Mouse (Mus musculus): Measurements from ENCODE around the gene Sept3. TPM values are rescaled to one million over a fixed set of nuclear protein-coding genes. Genes with fewer than 3 reads are reported as not detected.

The Sept3 gene
- 163 and 169 TPM in 2 replicates for polyA plus RNA-seq (2014; fragmentation: Nextera tagmentation; extraction: Ambion mirVana)

DNA sequence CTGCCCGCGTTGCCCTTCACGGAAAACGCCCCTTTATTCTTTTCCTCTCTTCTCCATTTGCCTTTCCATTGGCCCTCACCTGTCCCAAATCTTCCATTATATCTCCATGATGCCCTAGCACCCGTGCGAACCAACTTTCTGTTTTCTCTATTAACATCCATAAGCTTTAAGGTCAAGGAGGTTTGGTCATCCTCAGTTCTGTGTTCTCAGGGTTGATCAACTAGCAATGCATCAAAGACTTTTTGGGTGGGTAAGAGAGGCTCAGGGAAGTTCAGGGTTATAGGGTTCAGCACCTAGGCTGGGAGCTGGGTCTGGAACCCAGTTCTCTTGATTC is at the start of gene Sept3:
Gene Sept3, plus strand, starts transcription at position 301 of the 334 bp plus-strand sequence.
- peaks cover 25% of the 10 kb centered on the region for H3K4me1 ChIP-seq (ENCODE audit: control insufficient read depth, insufficient read depth, low read length)
- H3K27me3 ChIP-seq (ENCODE audit: control insufficient read depth, insufficient read depth, low read length) = peaks cover 9% of the 10 kb centered on the region; the same call in 1 of the 2 replicates
- no peaks in the 10 kb centered on the region; the same call in none of the 2 replicates for H3K36me3 ChIP-seq (ENCODE audit: control insufficient read depth, insufficient read depth, low read length)
- H3K4me3 ChIP-seq (ENCODE audit: low read depth, low read length) = peak within 1 kb of the TSS; percentile 62
- no peak for DNase-seq (ENCODE audit: low spot score, missing footprints)
- no peaks in the 10 kb centered on the region for H3K9me3 ChIP-seq (ENCODE audit: control insufficient read depth, low read length)
- ATAC-seq (ENCODE audit: low FRiP score) = no peak
- peak within 1 kb of the TSS; percentile 92 for H3K27ac ChIP-seq (ENCODE audit: low read depth, low read length)
- H3K4me2 ChIP-seq = peak within 1 kb of the TSS; percentile 92
- H3K9ac ChIP-seq (ENCODE audit: low read length) = peak within 1 kb of the TSS; percentile 94
- WGBS = 27% methylated on average over 6 of the region's 6 CpGs

DNA sequence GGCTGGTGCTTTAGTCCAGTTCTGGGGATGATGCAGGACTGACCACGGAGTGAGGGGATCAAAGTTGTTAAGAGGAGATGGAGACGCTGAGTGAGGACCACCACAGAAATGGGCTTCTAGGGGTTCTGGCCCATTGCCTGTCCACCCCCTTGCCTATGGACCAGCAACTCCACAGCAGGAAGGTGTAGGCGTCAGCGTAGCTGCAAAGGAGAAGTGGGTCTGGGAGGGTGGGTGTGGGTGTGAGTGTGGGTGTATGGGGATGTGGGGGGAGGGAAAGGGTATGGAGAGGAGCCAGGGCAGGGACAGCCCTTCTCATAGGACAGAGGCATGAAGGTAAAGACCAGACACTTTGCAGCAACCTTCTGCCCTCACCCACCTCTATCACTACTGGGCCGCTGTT is 48.9 kb upstream of the Sept3 start:
- peaks cover 11% of the 10 kb centered on the region for H3K27me3 ChIP-seq (ENCODE audit: control insufficient read depth, insufficient read depth, low read length)
- H3K36me3 ChIP-seq (ENCODE audit: control insufficient read depth, insufficient read depth, low read length) = no peaks in the 10 kb centered on the region
- no peak overlapping the region for H3K27ac ChIP-seq (ENCODE audit: low read depth, low read length)
- 84% methylated on average over 5 of the region's 5 CpGs for WGBS
- H3K9ac ChIP-seq (ENCODE audit: low read length) = no peak overlapping the region
- H3K4me3 ChIP-seq (ENCODE audit: low read depth, low read length) = no peak overlapping the region
- H3K4me2 ChIP-seq = no peak overlapping the region
- ATAC-seq (ENCODE audit: low FRiP score) (no peak), DNase-seq (ENCODE audit: low spot score, missing footprints) (no peak)
- no peaks in the 10 kb centered on the region for H3K9me3 ChIP-seq (ENCODE audit: control insufficient read depth, low read length)
- no peaks in the 10 kb centered on the region; the same call in 1 of the 2 replicates for H3K4me1 ChIP-seq (ENCODE audit: control insufficient read depth, insufficient read depth, low read length)

DNA sequence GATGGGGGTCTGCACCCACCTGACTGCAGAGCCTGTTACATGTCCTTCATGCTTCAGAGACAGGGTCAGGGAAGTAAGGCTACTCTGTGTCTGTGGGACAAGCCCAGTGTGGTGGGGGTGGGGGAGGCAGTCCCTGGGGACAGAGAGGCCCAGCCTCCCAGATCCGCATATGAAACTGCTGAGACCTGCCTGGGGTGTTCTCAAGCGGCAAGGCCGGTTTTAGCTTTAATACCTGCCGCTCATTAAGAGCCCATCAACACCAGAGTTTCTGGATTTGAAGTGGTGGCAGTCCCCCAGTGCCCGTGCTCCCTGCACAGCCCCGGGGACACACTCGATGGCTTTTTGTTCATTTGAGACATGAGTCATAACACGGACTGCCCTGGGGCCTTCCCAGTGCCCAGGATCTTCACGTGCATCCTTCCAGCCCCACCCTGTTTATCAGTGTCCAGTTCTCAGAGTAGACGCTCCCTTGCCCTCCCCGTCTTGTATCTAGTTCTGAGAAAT is 45.1 kb upstream of the Sept3 start:
- peak overlapping the region; percentile 14; the same call in 1 of the 2 replicates for H3K9ac ChIP-seq (ENCODE audit: low read length)

DNA sequence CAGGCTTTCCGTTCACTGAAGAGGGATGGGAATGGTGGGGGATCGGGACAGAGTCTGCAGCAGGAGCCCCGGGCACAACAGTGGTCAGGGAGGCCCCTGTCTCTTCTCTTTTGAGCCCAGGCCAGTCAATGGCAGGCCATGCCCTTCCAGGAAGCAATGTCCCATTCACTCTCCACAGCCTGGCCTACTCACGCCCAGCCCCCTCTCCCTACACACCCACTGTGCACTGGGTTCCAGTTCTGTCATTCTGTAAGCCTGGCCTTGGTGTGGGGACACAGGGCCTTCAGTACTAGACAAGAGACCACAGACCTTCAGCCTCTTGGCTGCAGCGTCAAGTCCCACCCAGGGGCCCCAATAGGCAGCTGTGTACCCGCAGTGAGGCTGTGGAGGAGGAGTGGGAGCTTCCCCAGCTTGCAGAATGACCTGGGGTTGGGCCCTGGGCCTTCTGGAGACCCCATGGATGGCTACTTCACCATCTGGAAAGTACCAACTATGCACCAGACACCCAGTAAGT is 44.5 kb upstream of the Sept3 start:
- Histone ChIP-seq H3K9ac (ENCODE audit: low read length) (peak overlapping the region; percentile 14; the same call in 1 of the 2 replicates), H3K36me3 (ENCODE audit: control insufficient read depth, insufficient read depth, low read length) (peaks cover 2% of the 10 kb centered on the region; the same call in 1 of the 2 replicates), H3K27ac (ENCODE audit: low read depth, low read length) (no peak overlapping the region), H3K4me3 (ENCODE audit: low read depth, low read length) (no peak overlapping the region), H3K4me2 (no peak overlapping the region), H3K9me3 (ENCODE audit: control insufficient read depth, low read length) (no peaks in the 10 kb centered on the region), H3K27me3 (ENCODE audit: control insufficient read depth, insufficient read depth, low read length) (peaks cover 2% of the 10 kb centered on the region), H3K4me1 (ENCODE audit: control insufficient read depth, insufficient read depth, low read length) (no peaks in the 10 kb centered on the region)
- no peak for ATAC-seq (ENCODE audit: low FRiP score)
- WGBS = 70% methylated on average over 6 of the region's 6 CpGs
- DNase-seq (ENCODE audit: low spot score, missing footprints) = no peak

More for the DNA sequence above, 45.1 kb upstream of the Sept3 start:
- H3K36me3 ChIP-seq (ENCODE audit: control insufficient read depth, insufficient read depth, low read length) = peaks cover under 1% of the 10 kb centered on the region; the same call in 1 of the 2 replicates
- no peak overlapping the region for H3K4me3 ChIP-seq (ENCODE audit: low read depth, low read length)
- no peaks in the 10 kb centered on the region; the same call in 1 of the 2 replicates for H3K4me1 ChIP-seq (ENCODE audit: control insufficient read depth, insufficient read depth, low read length)
- H3K27me3 ChIP-seq (ENCODE audit: control insufficient read depth, insufficient read depth, low read length) = peaks cover 6% of the 10 kb centered on the region
- DNase-seq (ENCODE audit: low spot score, missing footprints) = no peak
- WGBS = 50% methylated on average over 11 of the region's 11 CpGs
- no peak for ATAC-seq (ENCODE audit: low FRiP score)
- no peak overlapping the region for H3K27ac ChIP-seq (ENCODE audit: low read depth, low read length)
- H3K4me2 ChIP-seq = no peak overlapping the region
- H3K9me3 ChIP-seq (ENCODE audit: control insufficient read depth, low read length) = no peaks in the 10 kb centered on the region

DNA sequence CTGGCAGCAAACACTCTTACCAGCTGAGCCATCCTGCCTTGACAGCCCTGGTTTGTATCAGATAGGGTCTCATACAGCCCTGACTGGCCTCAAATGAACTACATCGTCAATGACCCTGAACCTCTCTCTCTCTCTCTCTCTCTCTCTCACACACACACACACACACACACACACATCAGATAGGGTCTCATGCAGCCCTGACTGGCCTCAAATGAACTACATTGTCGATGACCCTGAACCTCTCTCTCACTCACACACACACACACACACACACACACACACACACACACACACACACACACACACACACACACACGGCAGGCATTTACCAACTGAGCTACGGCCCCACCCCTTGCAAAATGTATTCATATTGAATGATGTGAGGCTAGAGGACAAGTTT is 43.6 kb upstream of the Sept3 start:
- no peak for DNase-seq (ENCODE audit: low spot score, missing footprints)
- no peaks in the 10 kb centered on the region for H3K4me1 ChIP-seq (ENCODE audit: control insufficient read depth, insufficient read depth, low read length)

DNA sequence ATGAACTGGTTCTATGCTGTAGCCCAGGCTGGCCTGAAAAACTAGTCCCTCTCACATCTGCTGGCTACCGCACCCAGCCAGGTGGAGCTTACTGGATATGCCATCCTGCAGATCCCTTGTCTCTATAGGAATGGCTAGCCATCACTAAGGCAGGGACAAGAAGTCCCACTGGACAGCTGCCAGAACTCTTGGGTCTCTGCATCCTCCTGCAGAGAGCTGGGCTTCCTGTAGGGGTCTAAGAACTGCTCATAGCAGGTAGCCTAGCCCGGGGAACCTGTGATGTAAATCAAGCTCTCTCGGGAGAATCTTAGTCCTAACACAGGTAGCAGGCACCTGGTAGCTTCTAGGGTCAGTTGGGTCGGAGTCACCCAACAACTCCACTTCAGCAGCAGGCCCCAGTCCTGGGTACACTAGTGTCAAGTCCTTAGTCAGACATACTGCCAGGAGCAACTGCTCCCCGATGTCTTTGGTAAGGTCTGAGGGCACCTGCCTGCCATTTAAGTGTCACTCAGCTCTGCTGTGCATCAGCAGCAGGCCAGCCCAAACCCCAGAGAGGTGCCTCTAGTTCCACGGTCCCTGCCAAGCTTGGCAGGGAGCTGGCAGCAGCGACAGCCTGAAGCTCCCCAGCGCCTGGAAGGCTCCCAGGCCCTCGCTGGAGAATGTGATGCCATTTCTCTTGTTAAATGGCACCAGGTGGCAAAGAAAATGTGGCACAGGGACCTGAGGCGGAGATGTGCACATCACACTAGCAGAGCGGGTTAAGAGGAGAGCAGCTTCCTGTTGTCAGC is 42.9 kb upstream of the Sept3 start:
- Histone ChIP-seq H3K27me3 (ENCODE audit: control insufficient read depth, insufficient read depth, low read length) (no peaks in the 10 kb centered on the region), H3K36me3 (ENCODE audit: control insufficient read depth, insufficient read depth, low read length) (peaks cover 2% of the 10 kb centered on the region; the same call in 1 of the 2 replicates), H3K9ac (ENCODE audit: low read length) (no peak overlapping the region), H3K4me3 (ENCODE audit: low read depth, low read length) (no peak overlapping the region), H3K9me3 (ENCODE audit: control insufficient read depth, low read length) (no peaks in the 10 kb centered on the region), H3K4me1 (ENCODE audit: control insufficient read depth, insufficient read depth, low read length) (no peaks in the 10 kb centered on the region), H3K27ac (ENCODE audit: low read depth, low read length) (no peak overlapping the region), H3K4me2 (no peak overlapping the region)
- DNase-seq (ENCODE audit: low spot score, missing footprints) = no peak
- ATAC-seq (ENCODE audit: low FRiP score) = no peak
- WGBS = 70% methylated on average over 11 of the region's 11 CpGs

More for the DNA sequence above, 43.6 kb upstream of the Sept3 start:
- no peak overlapping the region for H3K4me3 ChIP-seq (ENCODE audit: low read depth, low read length)
- peaks cover 2% of the 10 kb centered on the region; the same call in 1 of the 2 replicates for H3K36me3 ChIP-seq (ENCODE audit: control insufficient read depth, insufficient read depth, low read length)
- H3K9ac ChIP-seq (ENCODE audit: low read length) = no peak overlapping the region
- no peak overlapping the region for H3K27ac ChIP-seq (ENCODE audit: low read depth, low read length)
- 83% methylated on average over 4 of the region's 4 CpGs for WGBS
- no peaks in the 10 kb centered on the region for H3K27me3 ChIP-seq (ENCODE audit: control insufficient read depth, insufficient read depth, low read length)
- no peak overlapping the region for H3K4me2 ChIP-seq
- no peaks in the 10 kb centered on the region for H3K9me3 ChIP-seq (ENCODE audit: control insufficient read depth, low read length)
- ATAC-seq (ENCODE audit: low FRiP score) = no peak

DNA sequence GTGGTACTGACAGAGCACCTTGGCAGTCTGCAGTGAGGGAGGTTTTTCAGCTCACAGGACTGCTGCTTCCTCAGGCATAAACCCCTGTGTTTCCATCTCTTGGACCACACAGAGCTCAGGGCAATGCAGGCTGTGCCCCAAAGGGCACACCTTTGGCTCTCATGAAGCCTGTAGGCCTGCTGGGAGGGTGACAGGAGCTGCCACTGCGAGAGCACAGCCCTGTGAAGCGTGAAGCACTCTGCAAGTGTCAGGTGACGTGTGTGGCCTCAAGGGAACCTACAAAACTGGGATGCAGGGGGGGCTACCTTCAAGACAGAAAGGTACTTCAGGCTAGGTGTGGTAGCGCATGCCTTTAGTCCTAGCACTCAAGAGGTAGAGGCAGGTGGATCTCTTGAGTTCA is 42.0 kb upstream of the Sept3 start:
- WGBS = 67% methylated on average over 4 of the region's 4 CpGs
- H3K4me1 ChIP-seq (ENCODE audit: control insufficient read depth, insufficient read depth, low read length) = no peaks in the 10 kb centered on the region
- no peak overlapping the region for H3K9ac ChIP-seq (ENCODE audit: low read length)

DNA sequence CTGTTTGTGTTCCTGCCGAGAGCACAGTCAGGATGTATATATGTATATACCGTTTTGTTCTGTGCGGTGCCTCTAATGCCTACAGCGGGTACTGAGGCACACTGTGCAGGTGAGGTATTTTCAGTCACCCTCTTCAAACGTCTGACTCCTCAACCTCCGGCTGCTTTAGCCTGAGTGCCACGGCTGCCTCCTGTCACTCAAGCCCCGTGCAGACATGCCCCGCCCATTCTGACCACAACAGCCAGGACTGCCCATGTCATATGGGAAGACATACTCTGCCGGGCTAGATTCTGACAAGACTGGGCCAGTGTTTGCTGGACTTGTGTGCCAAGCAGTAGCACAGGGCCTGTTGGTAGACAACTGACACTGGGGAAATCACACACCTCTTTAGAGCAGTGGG is 39.0 kb upstream of the Sept3 start:
- DNase-seq (ENCODE audit: low spot score, missing footprints) (no peak), ATAC-seq (ENCODE audit: low FRiP score) (no peak)
- Histone ChIP-seq H3K9ac (ENCODE audit: low read length) (no peak overlapping the region), H3K4me2 (no peak overlapping the region), H3K27me3 (ENCODE audit: control insufficient read depth, insufficient read depth, low read length) (no peaks in the 10 kb centered on the region), H3K27ac (ENCODE audit: low read depth, low read length) (no peak overlapping the region), H3K9me3 (ENCODE audit: control insufficient read depth, low read length) (no peaks in the 10 kb centered on the region), H3K4me1 (ENCODE audit: control insufficient read depth, insufficient read depth, low read length) (no peaks in the 10 kb centered on the region), H3K36me3 (ENCODE audit: control insufficient read depth, insufficient read depth, low read length) (peaks cover 4% of the 10 kb centered on the region), H3K4me3 (ENCODE audit: low read depth, low read length) (no peak overlapping the region)
- WGBS = 71% methylated on average over 10 of the region's 10 CpGs

More for the DNA sequence above, 42.0 kb upstream of the Sept3 start:
- no peak overlapping the region for H3K27ac ChIP-seq (ENCODE audit: low read depth, low read length)
- H3K4me3 ChIP-seq (ENCODE audit: low read depth, low read length) = no peak overlapping the region
- H3K4me2 ChIP-seq = no peak overlapping the region
- H3K36me3 ChIP-seq (ENCODE audit: control insufficient read depth, insufficient read depth, low read length) = peaks cover 2% of the 10 kb centered on the region; the same call in 1 of the 2 replicates
- ATAC-seq (ENCODE audit: low FRiP score) = no peak
- H3K9me3 ChIP-seq (ENCODE audit: control insufficient read depth, low read length) = no peaks in the 10 kb centered on the region
- DNase-seq (ENCODE audit: low spot score, missing footprints) = no peak
- H3K27me3 ChIP-seq (ENCODE audit: control insufficient read depth, insufficient read depth, low read length) = no peaks in the 10 kb centered on the region

DNA sequence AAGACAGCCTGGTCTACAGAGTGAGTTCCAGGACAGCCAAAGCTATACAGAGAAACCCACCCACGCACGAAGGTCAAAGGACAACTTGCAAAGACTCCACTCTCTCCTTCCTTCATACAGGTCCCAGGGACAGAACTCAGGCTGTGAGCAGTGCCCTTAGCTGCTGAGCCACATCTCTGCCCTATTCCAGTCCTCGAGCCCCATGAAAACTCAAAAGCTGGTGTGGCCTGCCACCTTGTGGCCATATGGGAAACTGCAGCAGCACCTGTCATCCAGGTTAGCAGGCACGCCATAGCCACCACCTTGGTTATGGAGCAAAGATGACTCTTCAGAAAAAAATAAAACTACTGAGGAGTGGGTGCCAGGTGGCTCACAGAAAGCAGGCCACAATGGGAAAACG is 38.1 kb upstream of the Sept3 start:
- peaks cover 4% of the 10 kb centered on the region for H3K36me3 ChIP-seq (ENCODE audit: control insufficient read depth, insufficient read depth, low read length)
- H3K4me2 ChIP-seq = no peak overlapping the region
- no peaks in the 10 kb centered on the region for H3K4me1 ChIP-seq (ENCODE audit: control insufficient read depth, insufficient read depth, low read length)
- WGBS = 19% methylated on average over 5 of the region's 5 CpGs
- H3K9ac ChIP-seq (ENCODE audit: low read length) = no peak overlapping the region
- no peak overlapping the region for H3K4me3 ChIP-seq (ENCODE audit: low read depth, low read length)
- peak; percentile 98 for DNase-seq (ENCODE audit: low spot score, missing footprints)
- H3K27ac ChIP-seq (ENCODE audit: low read depth, low read length) = no peak overlapping the region
- ATAC-seq (ENCODE audit: low FRiP score) = peak; percentile 72
- H3K9me3 ChIP-seq (ENCODE audit: control insufficient read depth, low read length) = no peaks in the 10 kb centered on the region
- no peaks in the 10 kb centered on the region for H3K27me3 ChIP-seq (ENCODE audit: control insufficient read depth, insufficient read depth, low read length)

Data from midbrain, embryonic 11.5 days (tissue).